Mouse (Mus musculus) kidney, embryonic 14.5 days (tissue): ENCODE measurements at regions not wholly inside any gene's neighbourhood (a gene's known extent, or its start where the extent isn't known, plus 50 kb on each side); places are given as distances from the start of the nearest gene placed in this dataset.

Experiments
- ATAC-seq: fragments of 200-750 bp; cut with Nextera tagmentation; 2 replicates; pipeline ENCODE4 v1.8.0; 2017; ENCODE audit warnings: moderate number of reproducible peaks, mild to moderate bottlenecking, moderate TSS enrichment, moderate library complexity; ENCODE audit not compliant: low FRiP score, low TSS enrichment
- H3K27ac ChIP-seq: fragments of 300-500 bp; sonication (generic); 2 replicates; pipeline ENCODE4 v1.5.1; 2014; ENCODE audit warnings: low read depth, mild to moderate bottlenecking, low read length, moderate library complexity, mixed read lengths
- H3K27me3 ChIP-seq: fragments of 300-500 bp; sonication (generic); 2 replicates; pipeline ENCODE4 v1.6.1; 2014; ENCODE audit warnings: mild to moderate bottlenecking, low read length; ENCODE audit not compliant: control insufficient read depth, insufficient read depth
- H3K36me3 ChIP-seq: fragments of 300-500 bp; sonication (generic); 2 replicates; pipeline ENCODE4 v1.6.1; 2014; ENCODE audit warnings: low read length, mixed read lengths; ENCODE audit not compliant: control insufficient read depth, insufficient read depth
- H3K4me1 ChIP-seq: fragments of 300-500 bp; sonication (generic); 2 replicates; pipeline ENCODE4 v1.6.1; 2014; ENCODE audit warnings: low read length, mixed read lengths; ENCODE audit not compliant: control insufficient read depth, insufficient read depth
- H3K4me2 ChIP-seq: fragments of 300-500 bp; sonication (generic); replicated peaks from 2 replicates; pipeline ENCODE4 v1.6.1; 2014; ENCODE audit warnings: low read depth, mild to moderate bottlenecking, low read length
- H3K4me3 ChIP-seq: fragments of 300-500 bp; sonication (generic); 2 replicates; pipeline ENCODE4 v1.5.1; 2014; ENCODE audit warnings: mild to moderate bottlenecking, low read length
- H3K9ac ChIP-seq: fragments of 300-500 bp; sonication (generic); 2 replicates; pipeline ENCODE4 v1.6.1; 2014; ENCODE audit warnings: low read depth, mild to moderate bottlenecking, low read length, moderate library complexity
- H3K9me3 ChIP-seq: fragments of 300-500 bp; sonication (generic); 2 replicates; pipeline ENCODE4 v1.6.1; 2016; ENCODE audit warnings: low read length; ENCODE audit not compliant: control insufficient read depth
- WGBS: fragments of 180-500 bp; shearing (Covaris S2); extraction: QIAGEN DNeasy Blood & Tissue Kit; methylation state at CpG from one replicate; pipeline ENCODE4 v1.1.7; 2014; 5-methylcytosine and 5-hydroxymethylcytosine counted together

DNA sequence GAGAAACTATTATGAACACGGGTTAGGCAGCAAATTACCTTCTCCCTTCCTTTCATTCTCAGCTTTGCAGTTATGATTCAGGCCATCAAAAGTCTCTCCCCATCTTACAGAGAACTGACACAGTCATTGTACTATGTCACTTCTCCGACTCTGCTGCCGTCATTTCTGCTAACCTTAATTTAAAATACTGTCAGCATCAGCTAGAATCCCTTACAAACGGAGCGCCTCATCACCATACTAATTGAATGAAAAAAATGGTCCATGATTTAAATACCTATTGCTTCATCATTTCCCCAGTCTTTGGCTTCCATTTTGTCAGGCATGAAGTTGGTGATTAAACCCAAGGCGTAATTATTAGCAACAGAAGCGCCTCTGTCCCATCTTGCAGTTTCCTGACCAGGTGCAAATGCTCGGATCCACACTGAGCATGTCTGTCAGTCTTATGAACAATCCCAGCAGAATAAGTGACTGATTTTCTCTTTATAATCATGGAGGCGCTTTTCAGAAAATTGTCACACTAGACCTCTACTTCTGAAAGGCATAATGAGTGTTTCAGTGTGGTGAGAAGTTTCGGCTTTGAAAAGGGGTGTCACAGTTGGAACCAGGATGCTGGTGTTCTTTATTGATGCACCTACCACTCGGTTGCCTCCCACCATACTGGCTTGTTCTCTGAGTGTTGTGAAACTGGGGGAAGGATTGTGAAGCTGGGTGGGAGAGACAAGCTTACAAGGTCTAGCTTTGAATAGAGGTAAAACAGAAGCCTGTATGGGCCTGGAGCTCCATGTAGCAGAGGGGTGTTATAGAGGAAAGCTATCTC is 52.4 kb upstream of the Npy start:
- H3K4me1 ChIP-seq: no peaks in the 10 kb centered on the region
- no peak overlapping the region for H3K4me2 ChIP-seq
- H3K9ac ChIP-seq: no peak overlapping the region
- no peak overlapping the region for H3K4me3 ChIP-seq
- H3K27ac ChIP-seq: no peak overlapping the region
- 81% methylated on average over 11 of the region's 11 CpGs for WGBS
- no peak for ATAC-seq
- H3K36me3 ChIP-seq: no peaks in the 10 kb centered on the region
- H3K27me3 ChIP-seq: no peaks in the 10 kb centered on the region
- H3K9me3 ChIP-seq: no peaks in the 10 kb centered on the region
